Mouse (Mus musculus) CH12.LX (cell line): ENCODE results near the gene Ankfy1.

ENCODE experiments used
- CTCF ChIP-seq, 2 experiments: IDR thresholded peaks in 1 of 2; conservative IDR thresholded peaks in 1 of 2; 2 replicates each; pipeline ENCODE4 v1.5.1; 2011 to 2012; ENCODE audit warnings: low read depth in 2 of 2, low read length in 2 of 2, improper control_type of control experiment in 1 of 2, inconsistent platforms in 1 of 2, mild to moderate bottlenecking in 1 of 2, moderate library complexity in 1 of 2
- MAFK ChIP-seq: IDR thresholded peaks from 2 replicates; pipeline ENCODE4 v1.6.1; 2011; ENCODE audit warnings: low read length, improper control_type of control experiment; ENCODE audit not compliant: insufficient replicate concordance

DNA sequence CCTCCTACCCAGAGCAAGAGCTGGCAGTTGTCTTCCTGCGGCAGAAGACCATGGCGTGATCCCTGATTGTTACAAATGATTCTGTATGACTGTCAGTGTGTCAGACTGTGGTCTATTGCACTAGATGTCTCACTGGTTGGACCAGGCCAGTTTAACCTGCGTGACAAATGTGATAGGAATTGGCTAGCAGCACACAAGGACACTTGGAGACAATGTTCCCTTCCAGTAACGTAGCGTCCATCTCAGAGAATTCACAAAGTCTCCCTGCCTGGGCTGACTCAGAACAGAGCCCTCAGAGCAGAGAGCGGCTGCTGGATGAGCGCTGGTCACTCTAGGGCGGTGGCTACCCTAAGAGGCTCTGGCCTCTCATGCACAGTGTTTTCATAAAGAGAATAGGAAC lies 77.9 kb downstream of the Ankfy1 start:
- TF ChIP-seq CTCF (conservative IDR thresholded peaks at IDR 0.05 in 1 of 2, IDR thresholded peaks at IDR 0.05 in 1 of 2; ENCODE audit: low read depth in 2 of 2, low read length in 2 of 2) (no peak), MAFK (no peak)
